Mouse (Mus musculus) MEL-GATA-1-ER (cell line): ENCODE measurements around the gene Plcxd3.
"Not testable (repeated sequence)": the region's sequence is repeated elsewhere in the genome, so short reads cannot be mapped to it uniquely, and the experiment has no call there.

ENCODE experiments used
- DNase-seq: peaks from one replicate; pipeline ENCODE4 v3.0.0-alpha.2; 2012; ENCODE audit warnings: low read depth; ENCODE audit errors: extremely low read depth

The Plcxd3 gene

GRCm38 (mm10) chr15:4533700-4534099 is 158.4 kb downstream of the Plcxd3 start:
- no peak for DNase-seq

- no peak for DNase-seq
Measured at GRCm38 (mm10) chr15:4559121-4559520, 183.8 kb downstream of the Plcxd3 start.

GRCm38 (mm10) chr15:4561431-4561970 is 186.2 kb downstream of the Plcxd3 start:
- DNase-seq = no peak

- not testable (repeated sequence) for DNase-seq
Measured at GRCm38 (mm10) chr15:4595521-4595920, 220.2 kb downstream of the Plcxd3 start.

- not testable (repeated sequence) for DNase-seq
Measured at GRCm38 (mm10) chr15:4598661-4599060, 223.4 kb downstream of the Plcxd3 start.

- not testable (repeated sequence) for DNase-seq
Measured at GRCm38 (mm10) chr15:4599331-4599730, 224.0 kb downstream of the Plcxd3 start.

- no peak for DNase-seq
Measured at GRCm38 (mm10) chr15:4605630-4606029, 230.3 kb downstream of the Plcxd3 start.
